Mouse (Mus musculus) hindbrain, embryonic 15.5 days (tissue): ENCODE results near the gene Podxl2. TPM values are rescaled to one million over a fixed set of nuclear protein-coding genes. Genes with fewer than 3 reads are reported as not detected.

Experiments used
- ATAC-seq: fragments of 200-750 bp; cut with Nextera tagmentation; 2 replicates; pipeline ENCODE4 v1.8.0; 2017; ENCODE audit warnings: low read depth, moderate number of reproducible peaks, moderate TSS enrichment; ENCODE audit not compliant: low FRiP score
- H3K27ac ChIP-seq: fragments of 300-500 bp; sonication (generic); replicated peaks from 2 replicates; pipeline ENCODE4 v1.5.1; 2015; ENCODE audit warnings: mild to moderate bottlenecking, inconsistent platforms
- H3K27me3 ChIP-seq: fragments of 300-500 bp; sonication (generic); 2 replicates; pipeline ENCODE4 v1.6.1; 2015; ENCODE audit warnings: control low read depth, inconsistent platforms
- H3K36me3 ChIP-seq: fragments of 300-500 bp; sonication (generic); 2 replicates; pipeline ENCODE4 v1.6.1; 2015; ENCODE audit warnings: control low read depth, inconsistent platforms
- H3K4me1 ChIP-seq: fragments of 300-500 bp; sonication (generic); replicated peaks from 2 replicates; pipeline ENCODE4 v1.6.1; 2015; ENCODE audit warnings: control low read depth, inconsistent platforms
- H3K4me2 ChIP-seq: fragments of 300-500 bp; sonication (generic); 2 replicates; pipeline ENCODE4 v1.6.1; 2015; ENCODE audit warnings: moderate library complexity, mild to moderate bottlenecking, inconsistent platforms
- H3K4me3 ChIP-seq: fragments of 300-500 bp; sonication (generic); 2 replicates; pipeline ENCODE4 v1.5.1; 2015; ENCODE audit warnings: mild to moderate bottlenecking, inconsistent platforms
- H3K9ac ChIP-seq: fragments of 300-500 bp; sonication (generic); 2 replicates; pipeline ENCODE4 v1.6.1; 2015; ENCODE audit warnings: inconsistent platforms
- H3K9me3 ChIP-seq: fragments of 300-500 bp; sonication (generic); 2 replicates; pipeline ENCODE4 v1.6.1; 2016; ENCODE audit warnings: control low read depth, inconsistent platforms
- WGBS: fragments of 180-500 bp; shearing (Covaris S2); methylation state at CpG from one replicate; pipeline ENCODE4 v1.1.7; 2015; 5-methylcytosine and 5-hydroxymethylcytosine counted together
- polyA plus RNA-seq: library from polyadenylated mRNA; unstranded; fragments of >200 nt; fragmentation: Nextera tagmentation; extraction: Ambion mirVana; gene quantifications from 2 replicates; pipeline ENCODE4 v1.2.1, GENCODE M21; 2015

Gene Podxl2
- polyA plus RNA-seq, 1 experiment from 2014 or later: 747 TPM

GRCm38 (mm10) chr6:88804966-88805577, 69.8 kb downstream of the Podxl2 start:
- Histone ChIP-seq H3K4me1 (0 out of 2 replicates have a peak, but pooled peaks cover 5% of the 10 kb centered on the region), H3K36me3 (no peaks in the 10 kb centered on the region), H3K27me3 (no peaks in the 10 kb centered on the region), H3K27ac (no peak overlapping the region), H3K9ac (no peak overlapping the region), H3K9me3 (no peaks in the 10 kb centered on the region), H3K4me3 (no peak overlapping the region), H3K4me2 (no peak overlapping the region)
- WGBS: 91% methylated on average over 17 of the region's 17 CpGs
- no peak for ATAC-seq

DNA sequence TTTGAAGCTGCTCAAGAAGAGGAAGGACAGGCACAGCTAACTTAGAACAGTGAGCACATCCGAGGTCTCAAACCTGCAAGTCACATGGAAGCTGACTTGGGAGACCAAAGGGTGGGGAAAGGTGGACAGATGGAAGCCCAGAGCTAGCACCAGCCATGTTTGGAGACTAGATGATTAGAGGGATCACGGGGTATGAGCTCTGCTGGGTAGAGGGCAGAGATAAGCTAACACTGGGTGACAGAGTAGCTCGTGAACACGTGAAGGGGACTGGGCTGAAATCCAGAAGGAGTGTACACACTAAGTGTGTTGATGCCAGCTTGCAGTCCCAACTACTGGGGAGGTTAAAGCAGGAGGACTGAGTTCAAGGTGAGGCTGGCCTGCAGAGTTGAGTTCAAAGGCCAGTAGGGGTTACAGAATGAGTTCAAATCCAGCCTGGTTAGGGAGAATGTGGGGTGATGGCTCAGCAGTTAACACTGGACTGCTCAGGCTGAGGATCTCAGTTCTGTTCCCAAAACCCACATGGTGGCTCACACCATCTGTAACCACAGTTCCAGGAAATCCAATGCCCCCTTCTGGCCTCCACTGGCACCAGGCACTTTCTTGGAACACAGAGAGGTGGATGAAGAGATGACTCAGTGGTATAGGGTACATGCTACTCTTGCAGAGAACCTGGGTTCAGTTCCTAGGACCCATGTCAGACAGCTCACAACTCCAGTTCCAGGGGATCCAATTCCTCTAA, 70.7 kb downstream of the Podxl2 start:
- no peaks in the 10 kb centered on the region for H3K9me3 ChIP-seq
- H3K36me3 ChIP-seq: no peaks in the 10 kb centered on the region
- no peak for ATAC-seq
- no peak overlapping the region for H3K4me3 ChIP-seq
- H3K9ac ChIP-seq: no peak overlapping the region
- no peaks in the 10 kb centered on the region for H3K27me3 ChIP-seq
- H3K27ac ChIP-seq: no peak overlapping the region
- WGBS: 89% methylated on average over 4 of the region's 4 CpGs
- no peak overlapping the region for H3K4me2 ChIP-seq
- H3K4me1 ChIP-seq: no peaks in the 10 kb centered on the region

DNA sequence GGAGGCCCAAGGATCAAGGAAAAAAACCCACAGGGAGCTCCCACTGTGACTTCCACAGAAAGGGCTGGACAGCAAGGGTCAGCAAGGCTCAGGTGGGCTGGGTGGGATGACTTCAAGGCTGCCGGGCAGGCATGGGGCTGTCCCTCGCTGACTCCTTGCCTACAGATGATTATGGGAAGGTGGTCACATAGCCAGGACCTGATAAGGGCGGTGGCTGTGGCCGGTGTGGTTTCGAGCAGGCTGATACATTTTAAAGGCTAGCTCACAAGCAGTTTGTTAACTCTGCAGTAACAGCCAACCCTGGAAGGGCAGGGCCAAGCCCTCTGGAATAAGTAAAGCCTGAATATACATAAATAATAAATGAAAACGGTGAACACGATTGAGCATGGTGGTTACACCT, 71.8 kb downstream of the Podxl2 start:
- Histone ChIP-seq H3K4me3 (no peak overlapping the region), H3K27me3 (no peaks in the 10 kb centered on the region), H3K9ac (no peak overlapping the region), H3K4me2 (no peak overlapping the region), H3K36me3 (no peaks in the 10 kb centered on the region), H3K4me1 (no peaks in the 10 kb centered on the region), H3K27ac (no peak overlapping the region), H3K9me3 (no peaks in the 10 kb centered on the region)
- no peak for ATAC-seq
- WGBS: 96% methylated on average over 7 of the region's 7 CpGs

DNA sequence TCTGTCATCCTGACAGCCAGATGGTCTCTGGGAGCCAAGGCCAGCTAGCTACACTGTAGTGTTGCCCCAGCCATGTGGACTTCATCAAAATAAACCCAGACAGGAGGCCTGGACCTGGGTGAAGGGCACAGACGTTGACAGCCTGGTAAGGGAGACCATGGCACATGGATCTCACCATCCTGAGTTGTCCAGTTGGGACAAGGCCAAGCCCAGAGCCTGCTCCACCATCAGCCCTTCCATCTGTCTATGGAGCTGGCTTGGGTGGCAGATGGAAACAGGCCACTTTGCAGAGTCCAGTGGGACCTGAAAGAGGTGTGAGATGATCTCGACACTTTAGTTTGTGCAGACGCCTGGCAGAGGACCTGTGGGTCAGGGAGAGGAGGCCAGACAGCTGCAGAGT, 74.1 kb downstream of the Podxl2 start:
- Histone ChIP-seq H3K4me3 (no peak overlapping the region), H3K9ac (no peak overlapping the region), H3K27ac (no peak overlapping the region), H3K27me3 (no peaks in the 10 kb centered on the region), H3K4me1 (no peaks in the 10 kb centered on the region), H3K36me3 (no peaks in the 10 kb centered on the region), H3K9me3 (no peaks in the 10 kb centered on the region), H3K4me2 (no peak overlapping the region)
- peak; percentile 46; the same call in 1 of the 2 replicates for ATAC-seq
- 49% methylated on average over 3 of the region's 3 CpGs for WGBS

DNA sequence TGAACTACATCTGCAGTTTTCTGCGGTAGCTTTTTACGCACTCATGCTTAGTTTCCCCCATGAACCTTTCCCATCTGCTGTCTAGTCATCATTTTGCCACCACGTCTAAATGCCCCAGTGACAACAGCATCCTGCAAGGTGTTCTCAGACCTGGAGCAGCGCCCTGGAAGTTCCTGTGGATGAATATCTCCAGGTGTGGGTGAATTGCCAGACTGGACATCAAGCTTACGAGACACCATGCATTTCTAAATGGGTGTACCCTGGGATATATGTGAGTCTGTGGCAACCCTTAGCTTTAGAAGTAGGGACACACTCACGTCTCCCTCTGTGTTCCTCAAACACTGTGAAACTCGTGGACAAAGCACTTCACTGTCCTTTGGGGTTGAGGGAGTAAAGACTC, 74.7 kb downstream of the Podxl2 start:
- Histone ChIP-seq H3K9ac (no peak overlapping the region), H3K27ac (no peak overlapping the region), H3K27me3 (no peaks in the 10 kb centered on the region), H3K9me3 (no peaks in the 10 kb centered on the region), H3K36me3 (no peaks in the 10 kb centered on the region), H3K4me3 (no peak overlapping the region), H3K4me2 (no peak overlapping the region), H3K4me1 (no peaks in the 10 kb centered on the region)
- 77% methylated on average over 7 of the region's 7 CpGs for WGBS
- ATAC-seq: no peak

GRCm38 (mm10) chr6:88794561-88794971, 80.3 kb downstream of the Podxl2 start:
- Histone ChIP-seq H3K36me3 (no peaks in the 10 kb centered on the region), H3K4me3 (no peak overlapping the region), H3K9me3 (no peaks in the 10 kb centered on the region), H3K4me2 (no peak overlapping the region), H3K4me1 (peaks cover 35% of the 10 kb centered on the region), H3K27ac (peak overlapping the region; percentile 31; the same call in 1 of the 2 replicates), H3K9ac (no peak overlapping the region), H3K27me3 (no peaks in the 10 kb centered on the region)
- 54% methylated on average over 14 of the region's 14 CpGs for WGBS
- no peak for ATAC-seq

- no peak for ATAC-seq
- Histone ChIP-seq H3K4me2 (no peak overlapping the region), H3K4me1 (peaks cover 35% of the 10 kb centered on the region), H3K4me3 (no peak overlapping the region), H3K27ac (no peak overlapping the region), H3K9me3 (no peaks in the 10 kb centered on the region), H3K27me3 (no peaks in the 10 kb centered on the region), H3K9ac (no peak overlapping the region), H3K36me3 (no peaks in the 10 kb centered on the region)
- WGBS: 59% methylated on average over 13 of the region's 13 CpGs
Measured at GRCm38 (mm10) chr6:88793872-88794271, 81.0 kb downstream of the Podxl2 start.

GRCm38 (mm10) chr6:88793243-88793642, 81.6 kb downstream of the Podxl2 start:
- Histone ChIP-seq H3K4me1 (peaks cover 37% of the 10 kb centered on the region), H3K9me3 (no peaks in the 10 kb centered on the region), H3K27ac (no peak overlapping the region), H3K36me3 (no peaks in the 10 kb centered on the region), H3K27me3 (no peaks in the 10 kb centered on the region), H3K4me2 (no peak overlapping the region), H3K9ac (peak overlapping the region; percentile 19; the same call in 1 of the 2 replicates), H3K4me3 (no peak overlapping the region)
- 18% methylated on average over 2 of the region's 2 CpGs for WGBS
- ATAC-seq: peak; percentile 66

Other genes with a start within 250 kb of the Podxl2 start
- gene Kbtbd12, start 237.1 kb downstream of the Podxl2 start, polyA plus RNA-seq: 0.83 and 0.88 TPM in 2 replicates
- 54.3 and 59.0 TPM in 2 replicates for gene Mgll, start 150.6 kb downstream of the Podxl2 start, polyA plus RNA-seq
- 38.2 and 40.3 TPM in 2 replicates for gene Abtb1, start 33.1 kb downstream of the Podxl2 start, polyA plus RNA-seq
- 34.0 and 36.2 TPM in 2 replicates for gene Mcm2, start 23.7 kb upstream of the Podxl2 start, polyA plus RNA-seq
- gene Tpra1, start 27.2 kb upstream of the Podxl2 start, polyA plus RNA-seq: 81.7 and 94.2 TPM in 2 replicates